Mouse (Mus musculus) forebrain, embryonic 14.5 days (tissue): ENCODE results near the gene Rrp7a. TPM values are rescaled to one million over a fixed set of nuclear protein-coding genes. Genes with fewer than 3 reads are reported as not detected.

Experiments used
- ATAC-seq: fragments of 200-750 bp; cut with Nextera tagmentation; 2 replicates; pipeline ENCODE4 v1.8.0; 2017; ENCODE audit warnings: mild to moderate bottlenecking, moderate library complexity
- DNase-seq: peaks from one replicate; pipeline ENCODE4 v3.0.0-alpha.2; 2015; ENCODE audit warnings: low spot score
- H3K27ac ChIP-seq: fragments of 300-500 bp; sonication (generic); 2 replicates; pipeline ENCODE4 v1.5.1; 2014; ENCODE audit warnings: low read depth, mild to moderate bottlenecking, control low read depth, low read length, moderate library complexity
- H3K27me3 ChIP-seq: fragments of 300-500 bp; sonication (generic); replicated peaks from 2 replicates; pipeline ENCODE4 v1.6.1; 2014; ENCODE audit warnings: low read length, control low read depth, mixed read lengths; ENCODE audit not compliant: control insufficient read depth, insufficient read depth
- H3K36me3 ChIP-seq: fragments of 300-500 bp; sonication (generic); 2 replicates; pipeline ENCODE4 v1.6.1; 2014; ENCODE audit warnings: low read length, control low read depth; ENCODE audit not compliant: control insufficient read depth, insufficient read depth
- H3K4me1 ChIP-seq: fragments of 300-500 bp; sonication (generic); 2 replicates; pipeline ENCODE4 v1.6.1; 2014; ENCODE audit warnings: antibody characterized with exemption, low read length, control low read depth; ENCODE audit not compliant: control insufficient read depth, insufficient read depth
- H3K4me2 ChIP-seq: fragments of 300-500 bp; sonication (generic); 2 replicates; pipeline ENCODE4 v1.6.1; 2014; ENCODE audit warnings: mild to moderate bottlenecking, control low read depth, low read length
- H3K4me3 ChIP-seq: fragments of 300-500 bp; sonication (generic); 2 replicates; pipeline ENCODE4 v1.5.1; 2014; ENCODE audit warnings: low read depth, low read length, control low read depth
- H3K9ac ChIP-seq: fragments of 300-500 bp; sonication (generic); 2 replicates; pipeline ENCODE4 v1.6.1; 2014; ENCODE audit warnings: mild to moderate bottlenecking, low read length, control low read depth, moderate library complexity
- H3K9me3 ChIP-seq: fragments of 300-500 bp; sonication (generic); replicated peaks from 2 replicates; pipeline ENCODE4 v1.6.1; 2016; ENCODE audit warnings: low read length, control low read depth, mixed read lengths; ENCODE audit not compliant: control insufficient read depth
- WGBS: fragments of 180-500 bp; shearing (Covaris S2); extraction: QIAGEN DNeasy Blood & Tissue Kit; methylation state at CpG from one replicate; pipeline ENCODE4 v1.1.7; 2014; 5-methylcytosine and 5-hydroxymethylcytosine counted together
- polyA plus RNA-seq: library from polyadenylated mRNA; unstranded; fragments of >200 nt; fragmentation: Nextera tagmentation; extraction: Ambion mirVana; gene quantifications from 2 replicates; pipeline ENCODE4 v1.2.1, GENCODE M21; 2014

Gene Rrp7a
- polyA plus RNA-seq, 1 experiment from 2014 or later = 64.2 TPM

GRCm38 (mm10) chr15:83159823-83160222, 37.2 kb upstream of the Rrp7a start:
- WGBS = 95% methylated on average over 9 of the region's 9 CpGs
- Histone ChIP-seq H3K27me3 (no peaks in the 10 kb centered on the region), H3K4me1 (no peaks in the 10 kb centered on the region), H3K9ac (no peak overlapping the region), H3K4me2 (no peak overlapping the region), H3K9me3 (no peaks in the 10 kb centered on the region), H3K27ac (no peak overlapping the region), H3K36me3 (peaks cover 34% of the 10 kb centered on the region), H3K4me3 (no peak overlapping the region)
- DNase-seq (no peak), ATAC-seq (no peak)

- DNase-seq = no peak
- no peak for ATAC-seq
- H3K4me1 ChIP-seq = no peaks in the 10 kb centered on the region
- no peak overlapping the region for H3K4me2 ChIP-seq
- no peak overlapping the region for H3K9ac ChIP-seq
- no peaks in the 10 kb centered on the region for H3K27me3 ChIP-seq
- 92% methylated on average over 7 of the region's 7 CpGs for WGBS
- no peak overlapping the region for H3K4me3 ChIP-seq
- H3K9me3 ChIP-seq = no peaks in the 10 kb centered on the region
- peaks cover 37% of the 10 kb centered on the region for H3K36me3 ChIP-seq
- no peak overlapping the region for H3K27ac ChIP-seq
These were observed 36.1 kb upstream of the Rrp7a start for GRCm38 (mm10) chr15:83158587-83159160.

- Histone ChIP-seq H3K36me3 (peaks cover 37% of the 10 kb centered on the region), H3K4me1 (no peaks in the 10 kb centered on the region), H3K27ac (no peak overlapping the region), H3K9me3 (no peaks in the 10 kb centered on the region), H3K4me2 (no peak overlapping the region), H3K9ac (no peak overlapping the region), H3K27me3 (no peaks in the 10 kb centered on the region), H3K4me3 (no peak overlapping the region)
- DNase-seq (no peak), ATAC-seq (no peak)
- 99% methylated on average over 6 of the region's 6 CpGs for WGBS
These were observed 35.1 kb upstream of the Rrp7a start for GRCm38 (mm10) chr15:83157667-83158064.

- peaks cover 34% of the 10 kb centered on the region for H3K36me3 ChIP-seq
- DNase-seq (peak; percentile 28), ATAC-seq (no peak)
- H3K4me3 ChIP-seq = no peak overlapping the region
- no peak overlapping the region for H3K4me2 ChIP-seq
- no peaks in the 10 kb centered on the region for H3K27me3 ChIP-seq
- H3K9ac ChIP-seq = no peak overlapping the region
- H3K4me1 ChIP-seq = no peaks in the 10 kb centered on the region
- H3K9me3 ChIP-seq = no peaks in the 10 kb centered on the region
- WGBS = 66% methylated on average over 11 of the region's 11 CpGs
- no peak overlapping the region for H3K27ac ChIP-seq
These were observed 34.5 kb upstream of the Rrp7a start for GRCm38 (mm10) chr15:83156929-83157666.

- no peaks in the 10 kb centered on the region for H3K27me3 ChIP-seq
- no peak overlapping the region for H3K9ac ChIP-seq
- no peaks in the 10 kb centered on the region for H3K9me3 ChIP-seq
- H3K36me3 ChIP-seq = peaks cover 30% of the 10 kb centered on the region
- H3K4me2 ChIP-seq = no peak overlapping the region
- no peaks in the 10 kb centered on the region for H3K4me1 ChIP-seq
- no peak for DNase-seq
- no peak overlapping the region for H3K4me3 ChIP-seq
- 77% methylated on average over 6 of the region's 6 CpGs for WGBS
- no peak overlapping the region for H3K27ac ChIP-seq
- ATAC-seq = no peak
These were observed 33.2 kb upstream of the Rrp7a start for GRCm38 (mm10) chr15:83155672-83156419.

DNA sequence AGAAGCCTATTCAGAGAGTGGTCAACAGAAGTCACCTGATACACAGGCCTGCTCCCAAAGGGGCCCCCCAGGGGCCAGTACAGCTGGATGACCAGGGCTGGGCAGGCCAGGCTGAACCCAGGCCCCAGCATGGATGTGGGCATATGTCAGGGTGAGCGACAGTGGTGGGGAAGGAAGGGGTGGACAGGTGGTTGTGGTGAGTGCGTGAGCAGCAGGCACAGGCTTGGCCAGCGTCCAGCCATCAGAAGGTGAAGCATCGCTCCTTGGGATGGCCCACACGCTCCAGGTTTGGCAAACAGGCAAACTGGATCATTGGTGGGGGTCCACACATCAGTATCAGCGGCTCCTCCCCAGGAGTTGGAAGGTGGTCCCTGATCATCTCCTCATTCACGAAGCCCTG, 31.7 kb upstream of the Rrp7a start:
- H3K27ac ChIP-seq = no peak overlapping the region
- ATAC-seq (no peak), DNase-seq (no peak)
- no peak overlapping the region for H3K4me3 ChIP-seq
- no peak overlapping the region for H3K4me2 ChIP-seq
- 94% methylated on average over 7 of the region's 7 CpGs for WGBS
- 0 out of 2 replicates have a peak, but pooled peaks cover 2% of the 10 kb centered on the region for H3K4me1 ChIP-seq
- H3K9ac ChIP-seq = no peak overlapping the region
- peaks cover 23% of the 10 kb centered on the region for H3K36me3 ChIP-seq
- no peaks in the 10 kb centered on the region for H3K27me3 ChIP-seq
- no peaks in the 10 kb centered on the region for H3K9me3 ChIP-seq

- Histone ChIP-seq H3K9ac (no peak overlapping the region), H3K27ac (no peak overlapping the region), H3K4me1 (peaks cover 10% of the 10 kb centered on the region), H3K4me3 (no peak overlapping the region), H3K27me3 (no peaks in the 10 kb centered on the region), H3K4me2 (no peak overlapping the region), H3K36me3 (peaks cover 15% of the 10 kb centered on the region), H3K9me3 (no peaks in the 10 kb centered on the region)
- ATAC-seq = no peak
- DNase-seq = no peak
- 90% methylated on average over 4 of the region's 4 CpGs for WGBS
These were observed 28.1 kb upstream of the Rrp7a start for GRCm38 (mm10) chr15:83150694-83151093.

DNA sequence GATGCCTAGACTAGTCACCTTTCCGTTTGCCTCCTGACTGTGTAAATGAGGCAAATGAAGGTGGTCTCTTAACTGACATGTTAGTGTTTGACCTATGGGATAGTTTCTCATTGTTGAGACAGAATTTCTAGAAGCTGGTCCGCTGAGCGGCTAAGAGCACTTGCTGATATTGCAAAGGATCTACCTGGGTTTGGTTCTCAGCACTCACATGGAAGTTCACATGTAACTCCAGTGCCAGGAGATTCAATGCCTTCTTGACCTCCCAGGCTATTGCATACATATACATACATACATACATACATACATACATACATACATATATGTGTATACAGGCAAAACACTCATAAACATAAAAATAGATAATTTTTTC, 27.5 kb upstream of the Rrp7a start:
- WGBS = 19% methylated on average over 3 of the region's 3 CpGs
- Histone ChIP-seq H3K4me1 (peaks cover 10% of the 10 kb centered on the region), H3K4me2 (peak overlapping the region; percentile 77), H3K36me3 (peaks cover 22% of the 10 kb centered on the region), H3K4me3 (peak overlapping the region; percentile 89), H3K27me3 (no peaks in the 10 kb centered on the region), H3K9ac (peak overlapping the region; percentile 97), H3K9me3 (no peaks in the 10 kb centered on the region), H3K27ac (peak overlapping the region; percentile 97)
- DNase-seq (no peak), ATAC-seq (no peak; the same call in 1 of the 2 replicates)
